Mouse (Mus musculus) layer of hippocampus, adult 18-20 months (tissue): ENCODE measurements around the gene Glis1. TPM values are rescaled to one million over a fixed set of nuclear protein-coding genes. Genes with fewer than 3 reads are reported as not detected.

Experiments used
- DNase-seq, 2 experiments: peaks; one replicate each; pipeline ENCODE4 v3.0.0; 2022; ENCODE audit warnings: low spot score in 2 of 2
- total RNA-seq, 2 experiments: library from RNA; stranded (reverse); gene quantifications; 2 replicates each; pipeline ENCODE4 v1.2.3; 2021

The Glis1 gene
- total RNA-seq, 2 experiments from 2014 or later, result 2.1 to 2.4 TPM

- no peak for DNase-seq
These were observed 80.6 kb downstream of the Glis1 start for GRCm38 (mm10) chr4:107514981-107515380.

- no peak for DNase-seq
These were observed 81.2 kb downstream of the Glis1 start for GRCm38 (mm10) chr4:107515626-107516025.

- no peak for DNase-seq
These were observed 84.4 kb downstream of the Glis1 start for GRCm38 (mm10) chr4:107518766-107519165.

- no peak for DNase-seq
These were observed 85.7 kb downstream of the Glis1 start for GRCm38 (mm10) chr4:107520071-107520470.

DNA sequence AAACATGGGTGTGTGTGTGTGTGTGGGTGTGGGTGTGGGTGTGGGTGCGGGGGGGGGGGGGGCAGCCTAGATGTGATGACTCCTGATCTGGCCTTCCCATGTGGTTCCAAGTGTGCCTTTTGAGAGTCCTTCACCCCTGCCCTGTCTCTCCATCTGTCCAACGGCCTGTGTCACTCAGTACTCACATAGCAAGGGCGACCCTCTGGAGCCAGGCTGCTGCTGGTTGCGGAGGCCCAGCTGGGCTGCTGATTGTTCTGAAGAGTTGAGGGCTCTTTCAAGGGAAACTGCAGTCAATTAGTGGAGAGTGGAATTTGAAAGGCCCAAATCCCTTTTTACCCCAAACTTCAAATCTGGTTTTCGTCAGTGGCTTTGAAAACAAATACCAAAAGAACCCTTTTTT, 86.4 kb downstream of the Glis1 start:
- no peak for DNase-seq

GRCm38 (mm10) chr4:107523607-107524151, 89.3 kb downstream of the Glis1 start:
- no peak for DNase-seq

- no peak for DNase-seq
These were observed 100.7 kb downstream of the Glis1 start for GRCm38 (mm10) chr4:107535126-107535525.

DNA sequence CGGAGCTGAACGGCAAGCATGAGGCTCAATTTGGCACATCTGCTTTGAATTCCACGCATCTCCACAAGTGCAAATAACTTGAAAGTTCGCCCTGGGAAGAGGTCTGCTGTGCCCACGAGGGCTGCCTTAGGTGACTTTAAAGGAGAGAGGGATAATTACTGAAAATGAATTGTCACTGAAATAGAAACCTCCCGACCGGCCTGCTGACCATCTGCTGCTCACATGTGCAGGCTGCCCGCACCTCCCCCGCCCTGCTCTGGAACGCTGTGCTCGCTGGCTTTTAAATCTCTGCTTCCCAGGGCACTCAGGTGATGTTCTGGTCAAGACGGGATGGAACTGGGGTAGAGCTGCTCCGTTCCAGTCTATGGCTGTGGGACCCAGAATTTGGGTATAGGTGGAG, 103.7 kb downstream of the Glis1 start:
- no peak for DNase-seq

DNA sequence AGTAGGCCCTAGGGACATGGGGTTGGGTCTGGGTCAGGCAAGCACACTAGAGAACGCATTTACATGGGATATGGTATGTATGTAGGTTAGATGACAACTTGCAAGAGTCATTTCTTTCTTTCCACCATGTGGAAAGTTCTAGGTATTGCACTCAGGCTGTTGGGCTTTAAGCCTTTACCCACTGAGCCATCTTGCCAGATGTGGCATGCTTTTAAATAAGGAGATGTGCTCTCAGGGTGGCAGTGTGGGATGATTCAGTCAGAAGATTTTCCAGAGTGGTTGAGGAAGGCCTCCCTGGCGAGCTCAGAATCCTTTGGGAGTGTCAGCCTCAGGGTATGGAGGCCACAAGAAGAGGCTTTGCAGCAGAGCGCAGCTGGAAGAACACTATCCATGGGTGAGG, 104.2 kb downstream of the Glis1 start:
- no peak for DNase-seq

DNA sequence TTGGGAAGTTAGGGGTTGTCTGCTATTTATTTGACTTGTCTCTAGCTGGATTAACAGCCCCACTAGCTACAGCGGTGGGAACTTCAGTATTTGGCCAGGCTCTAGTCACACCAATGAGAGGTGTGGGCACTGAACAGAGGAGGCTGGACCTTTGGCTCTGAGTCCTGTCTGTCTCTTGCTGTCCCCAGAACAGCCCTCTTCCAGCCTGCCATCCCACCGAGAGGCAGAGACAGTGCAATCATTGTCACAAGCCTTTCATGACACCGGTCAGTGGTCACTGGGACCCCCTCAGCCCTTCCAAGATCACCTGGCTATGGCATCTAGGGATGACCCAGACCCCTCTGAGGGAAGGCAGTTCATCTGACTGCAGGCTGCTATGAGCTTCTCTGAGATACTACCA, 104.6 kb downstream of the Glis1 start:
- DNase-seq, result no peak

DNA sequence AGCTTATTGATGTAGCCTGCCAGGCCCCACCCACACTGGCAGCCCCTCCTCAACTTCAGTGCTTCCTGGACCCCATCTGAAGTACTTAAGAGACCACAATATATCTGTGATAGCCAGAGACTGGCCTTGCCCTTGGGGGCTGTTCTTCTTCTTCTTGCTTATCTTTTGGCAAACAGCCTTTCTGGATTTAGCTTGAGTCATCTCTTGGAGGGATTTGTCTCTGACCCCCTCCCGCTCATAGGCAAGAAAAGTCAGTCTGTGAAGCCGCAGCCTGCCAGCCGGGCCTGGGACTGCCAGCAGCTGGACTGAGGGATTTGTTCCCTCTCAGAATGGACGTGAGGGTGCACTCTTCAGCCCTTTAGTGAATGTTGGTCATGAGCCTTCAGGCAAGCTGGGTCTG, 107.4 kb downstream of the Glis1 start:
- DNase-seq, result no peak

GRCm38 (mm10) chr4:107544843-107545242, 110.5 kb downstream of the Glis1 start:
- no peak for DNase-seq

- no peak for DNase-seq
These were observed 111.3 kb downstream of the Glis1 start for GRCm38 (mm10) chr4:107545726-107546125.

GRCm38 (mm10) chr4:107546525-107546924, 112.1 kb downstream of the Glis1 start:
- DNase-seq, result no peak

DNA sequence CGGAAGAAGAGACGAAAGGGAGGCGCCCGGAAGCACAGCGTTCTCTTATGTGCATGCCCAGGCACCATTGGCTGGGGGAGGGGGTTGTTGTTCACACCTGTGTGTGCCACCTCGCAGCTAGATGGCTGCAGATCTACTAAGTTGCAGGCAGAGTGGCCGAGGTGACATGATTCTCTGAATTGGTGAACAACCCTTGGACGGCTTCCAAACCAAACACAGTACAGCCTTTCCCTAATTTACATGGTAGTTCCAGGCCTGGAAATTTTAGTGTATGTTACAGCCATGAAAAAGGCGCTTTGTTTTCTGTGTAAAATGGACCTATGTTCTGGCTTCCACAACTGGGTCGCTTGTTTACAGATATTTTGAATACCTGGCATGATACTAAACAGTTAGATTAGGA, 115.7 kb downstream of the Glis1 start:
- no peak for DNase-seq

DNA sequence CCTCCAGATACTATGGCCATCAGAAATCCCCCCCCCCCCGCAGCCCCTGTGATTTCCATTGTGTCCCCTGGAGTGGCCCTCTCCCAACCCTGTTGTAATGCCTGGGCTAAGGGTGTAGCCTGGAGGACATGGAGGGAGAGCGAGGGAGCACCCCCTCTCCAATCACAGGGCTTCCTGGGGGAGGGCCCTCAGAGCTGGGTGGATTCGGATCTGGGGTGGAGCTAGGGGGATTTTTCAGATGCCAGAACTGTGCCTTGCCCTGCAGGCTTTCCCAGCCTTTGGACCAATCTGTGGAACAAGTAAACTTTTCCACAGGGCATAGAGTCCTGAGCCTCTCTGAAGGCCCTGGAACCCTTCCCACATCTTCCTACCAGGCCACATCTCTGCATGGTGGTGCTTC, 116.2 kb downstream of the Glis1 start:
- DNase-seq, result no peak

GRCm38 (mm10) chr4:107552696-107553095, 118.3 kb downstream of the Glis1 start:
- no peak for DNase-seq

DNA sequence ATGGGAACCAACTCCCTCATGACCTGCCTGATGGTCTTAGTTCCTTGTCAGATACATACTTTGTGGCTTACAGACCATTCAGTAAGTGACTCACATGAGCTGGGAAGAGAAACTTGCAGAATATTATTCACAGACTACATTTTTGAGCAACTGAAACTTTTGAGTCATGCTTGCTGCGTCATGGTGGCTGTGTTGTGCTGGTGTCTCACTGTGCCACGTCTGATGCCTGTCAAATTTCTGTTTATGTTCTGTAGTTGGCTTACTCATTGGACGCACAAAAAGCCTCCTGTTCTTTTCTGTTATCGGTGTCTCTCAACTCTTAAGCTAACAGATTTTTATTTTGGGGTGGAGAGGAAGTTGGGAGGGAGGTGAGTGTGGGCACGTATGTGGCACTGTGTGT, 119.4 kb downstream of the Glis1 start:
- no peak for DNase-seq

DNA sequence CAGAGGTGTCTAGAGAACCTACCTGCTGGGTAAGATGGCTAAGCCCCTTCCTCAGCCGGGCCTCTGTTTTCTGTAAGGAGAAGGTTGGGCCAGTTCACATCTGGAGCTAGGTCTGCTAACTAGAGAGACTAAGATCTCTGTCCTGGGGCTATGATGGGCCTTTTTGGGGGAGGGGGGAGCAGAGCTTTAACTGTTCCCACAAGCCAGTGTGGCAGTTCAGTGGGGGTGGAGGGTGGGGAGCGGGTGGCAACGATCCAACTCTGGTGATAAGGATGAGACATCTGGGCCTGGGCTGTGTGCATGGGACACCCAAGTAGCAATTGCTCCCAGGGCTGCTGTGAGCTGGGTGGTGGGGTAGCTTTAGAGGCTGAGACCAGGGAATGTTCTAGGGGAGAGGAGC, 124.4 kb downstream of the Glis1 start:
- DNase-seq, result no peak

DNA sequence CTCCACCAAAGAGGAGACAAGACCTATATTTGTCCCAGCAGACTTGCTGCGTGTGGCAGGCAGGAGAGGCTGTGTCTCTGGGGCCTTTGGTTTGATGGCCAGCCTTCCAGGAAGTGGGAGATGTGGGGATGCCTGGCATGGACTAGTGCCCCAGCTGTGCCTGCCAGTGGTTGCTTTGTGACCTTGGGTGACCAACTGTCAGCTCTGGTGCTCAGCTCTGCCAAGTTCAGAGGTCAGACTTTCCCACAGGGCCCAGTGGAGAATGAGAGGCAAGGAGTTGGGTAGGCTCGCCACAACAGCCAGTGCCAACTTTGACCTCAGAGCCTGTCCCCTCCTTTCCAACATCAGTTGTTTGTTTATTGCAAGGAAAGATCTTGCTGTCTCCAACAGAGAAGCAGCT, 126.7 kb downstream of the Glis1 start:
- DNase-seq, result no peak

DNA sequence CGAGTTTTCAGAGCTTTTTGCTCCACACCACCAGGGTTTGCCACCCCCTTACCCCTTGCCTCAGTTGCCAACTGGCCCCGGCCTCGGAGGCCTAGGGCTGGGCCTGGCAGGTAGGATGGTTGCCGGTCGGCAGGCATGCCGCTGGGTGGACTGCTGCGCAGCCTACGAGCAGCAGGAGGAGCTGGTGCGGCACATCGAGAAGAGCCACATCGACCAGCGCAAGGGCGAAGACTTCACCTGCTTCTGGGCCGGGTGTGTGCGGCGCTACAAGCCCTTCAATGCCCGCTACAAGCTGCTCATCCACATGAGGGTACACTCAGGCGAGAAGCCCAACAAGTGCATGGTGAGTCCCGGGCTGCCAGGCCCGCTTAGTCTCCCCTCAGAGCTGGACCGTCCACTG, 133.8 kb downstream of the Glis1 start:
- no peak for DNase-seq

- no peak for DNase-seq
These were observed 134.6 kb downstream of the Glis1 start for GRCm38 (mm10) chr4:107568881-107569443.

GRCm38 (mm10) chr4:107570329-107571014, 136.1 kb downstream of the Glis1 start:
- no peak for DNase-seq
